Mouse (Mus musculus): ENCODE results near the gene E030018B13Rik. TPM values are rescaled to one million over a fixed set of nuclear protein-coding genes. Genes with fewer than 3 reads are reported as not detected.

The E030018B13Rik gene
- polyA plus RNA-seq, 1 experiment from 2014 or later: not detected

DNA sequence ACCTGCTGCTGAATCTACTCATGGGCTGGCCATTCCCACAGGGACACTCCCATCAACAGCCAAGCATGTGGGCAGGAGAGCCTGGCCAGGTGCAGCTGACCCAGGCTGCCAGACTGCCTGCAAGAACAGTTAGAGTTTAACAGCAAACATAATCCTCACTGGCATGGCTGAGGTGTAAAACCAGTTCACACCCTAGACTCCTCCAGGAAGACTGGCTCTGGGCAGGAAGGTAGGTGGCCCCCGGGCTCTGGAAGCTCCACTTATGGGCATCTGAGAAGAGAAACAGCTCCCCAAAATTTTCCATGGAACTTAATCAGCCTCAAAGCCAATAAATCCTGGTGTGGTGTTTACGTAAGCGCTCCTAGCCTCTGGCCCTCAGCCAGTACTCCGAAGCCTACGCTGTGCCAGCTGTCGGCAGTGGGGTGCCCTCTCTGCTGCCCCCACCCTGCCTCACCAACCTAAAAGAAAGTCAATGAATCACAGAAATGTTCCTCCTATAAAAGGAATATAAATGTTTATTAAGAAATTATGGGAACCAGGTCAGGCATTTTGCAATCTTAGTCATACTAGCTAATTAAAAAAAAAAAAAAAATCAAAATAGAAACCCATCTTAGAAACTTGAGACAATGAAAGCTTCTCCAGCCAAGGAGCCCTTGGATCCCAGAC, 8.2 kb downstream of the E030018B13Rik start:
- Histone ChIP-seq H3K9ac (ENCODE audit: low read depth, low read length) (no peak overlapping the region), H3K4me3 (ENCODE audit: low read depth, low read length) (no peak overlapping the region), H3K9me3 (ENCODE audit: control insufficient read depth) (no peaks in the 10 kb centered on the region), H3K4me2 (replicated peaks; ENCODE audit: low read depth) (peak overlapping the region; percentile 46), H3K27me3 (replicated peaks; ENCODE audit: control insufficient read depth, insufficient read depth, low read length) (no peaks in the 10 kb centered on the region), H3K4me1 (replicated peaks; ENCODE audit: control insufficient read depth, insufficient read depth, low read length) (peaks cover 16% of the 10 kb centered on the region), H3K27ac (ENCODE audit: low read depth, low read length) (peak overlapping the region; percentile 54; the same call in 1 of the 2 replicates), H3K36me3 (ENCODE audit: control insufficient read depth, insufficient read depth) (no peaks in the 10 kb centered on the region)
- 3% methylated on average over 6 of the region's 6 CpGs for WGBS
- peak; percentile 68 for ATAC-seq
- TF ChIP-seq CTCF (IDR thresholded peaks at IDR 0.05; ENCODE audit: low read depth): peak; percentile 39; the same call in 1 of the 2 replicates

DNA sequence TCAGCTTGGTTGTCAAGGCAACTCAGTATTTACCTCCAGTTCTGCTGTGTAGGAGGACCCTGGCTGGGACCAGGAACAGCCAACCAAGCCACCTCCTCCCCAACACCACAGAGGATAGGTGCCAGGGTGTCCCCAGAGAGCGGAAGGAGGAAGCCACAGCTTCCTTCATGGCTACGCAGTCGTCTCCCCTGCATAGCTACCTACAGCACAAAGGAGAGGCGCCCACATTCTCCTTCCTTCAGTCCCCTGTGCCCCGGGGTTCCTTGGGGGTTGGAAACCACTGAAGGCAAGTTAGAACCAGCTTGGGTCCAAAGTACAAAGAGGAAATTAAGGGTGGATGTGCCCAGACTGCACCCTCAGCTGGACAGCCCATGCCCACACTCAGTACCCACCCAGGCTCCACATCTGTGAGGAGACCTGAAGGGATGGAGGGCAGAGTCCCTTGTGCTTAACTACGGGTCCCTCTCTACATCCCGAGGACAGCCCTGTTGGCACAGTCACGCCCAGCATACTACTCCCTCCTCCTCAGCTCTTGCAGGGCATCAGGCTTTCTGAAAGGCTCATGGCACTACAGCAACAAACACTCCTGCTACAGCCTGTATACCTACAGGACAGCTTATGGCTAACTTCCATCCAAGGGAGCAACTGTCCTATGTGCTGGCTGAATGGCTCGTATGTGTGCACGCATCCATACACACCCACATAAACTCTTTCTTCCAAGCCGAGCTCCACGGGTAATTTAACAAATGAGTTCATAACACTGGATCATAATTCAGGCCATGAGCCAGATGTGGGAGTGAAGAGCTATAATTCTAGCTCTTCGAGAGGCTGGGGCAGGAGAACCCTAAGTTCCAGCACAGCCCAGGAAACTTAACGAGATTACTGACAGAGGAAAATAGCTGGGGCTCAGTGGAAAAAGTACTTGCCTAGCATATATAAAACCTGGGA, 9.0 kb downstream of the E030018B13Rik start:
- H3K36me3 ChIP-seq (ENCODE audit: control insufficient read depth, insufficient read depth): no peaks in the 10 kb centered on the region
- H3K4me1 ChIP-seq (replicated peaks; ENCODE audit: control insufficient read depth, insufficient read depth, low read length): peaks cover 16% of the 10 kb centered on the region
- no peaks in the 10 kb centered on the region for H3K27me3 ChIP-seq (replicated peaks; ENCODE audit: control insufficient read depth, insufficient read depth, low read length)
- TF ChIP-seq CTCF (IDR thresholded peaks at IDR 0.05; ENCODE audit: low read depth): no peak
- no peak overlapping the region for H3K4me3 ChIP-seq (ENCODE audit: low read depth, low read length)
- H3K4me2 ChIP-seq (replicated peaks; ENCODE audit: low read depth): peak overlapping the region; percentile 46
- no peak overlapping the region; the same call in 1 of the 2 replicates for H3K9ac ChIP-seq (ENCODE audit: low read depth, low read length)
- 34% methylated on average over 14 of the region's 14 CpGs for WGBS
- H3K27ac ChIP-seq (ENCODE audit: low read depth, low read length): peak overlapping the region; percentile 57
- no peaks in the 10 kb centered on the region for H3K9me3 ChIP-seq (ENCODE audit: control insufficient read depth)
- peak; percentile 66 for ATAC-seq

DNA sequence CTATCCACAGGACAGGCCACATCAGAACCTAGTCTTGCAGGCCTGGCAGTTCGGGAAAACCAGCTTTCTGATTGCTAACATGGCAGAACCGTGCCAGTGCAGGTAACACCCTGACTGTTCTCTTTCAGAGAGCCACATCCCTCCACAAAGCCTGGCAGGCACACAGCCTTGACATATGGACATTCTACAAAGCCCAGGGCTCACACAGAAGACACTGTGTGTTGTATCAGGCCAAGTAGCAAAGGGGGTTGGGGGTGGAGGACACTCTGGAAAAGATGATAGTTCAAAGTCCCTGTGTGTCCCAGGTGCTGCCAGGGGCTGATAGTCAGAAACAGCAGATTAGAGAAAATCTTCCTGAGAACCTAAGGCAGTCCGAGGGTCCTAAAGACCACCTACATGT, 9.8 kb downstream of the E030018B13Rik start:
- H3K4me1 ChIP-seq (replicated peaks; ENCODE audit: control insufficient read depth, insufficient read depth, low read length): peaks cover 16% of the 10 kb centered on the region
- H3K4me3 ChIP-seq (ENCODE audit: low read depth, low read length): no peak overlapping the region
- H3K9me3 ChIP-seq (ENCODE audit: control insufficient read depth): no peaks in the 10 kb centered on the region
- no peak overlapping the region for H3K9ac ChIP-seq (ENCODE audit: low read depth, low read length)
- no peak for TF ChIP-seq CTCF (IDR thresholded peaks at IDR 0.05; ENCODE audit: low read depth)
- H3K27ac ChIP-seq (ENCODE audit: low read depth, low read length): no peak overlapping the region
- H3K27me3 ChIP-seq (replicated peaks; ENCODE audit: control insufficient read depth, insufficient read depth, low read length): no peaks in the 10 kb centered on the region
- H3K36me3 ChIP-seq (ENCODE audit: control insufficient read depth, insufficient read depth): no peaks in the 10 kb centered on the region
- H3K4me2 ChIP-seq (replicated peaks; ENCODE audit: low read depth): no peak overlapping the region
- ATAC-seq: no peak
- 72% methylated on average over 3 of the region's 3 CpGs for WGBS

DNA sequence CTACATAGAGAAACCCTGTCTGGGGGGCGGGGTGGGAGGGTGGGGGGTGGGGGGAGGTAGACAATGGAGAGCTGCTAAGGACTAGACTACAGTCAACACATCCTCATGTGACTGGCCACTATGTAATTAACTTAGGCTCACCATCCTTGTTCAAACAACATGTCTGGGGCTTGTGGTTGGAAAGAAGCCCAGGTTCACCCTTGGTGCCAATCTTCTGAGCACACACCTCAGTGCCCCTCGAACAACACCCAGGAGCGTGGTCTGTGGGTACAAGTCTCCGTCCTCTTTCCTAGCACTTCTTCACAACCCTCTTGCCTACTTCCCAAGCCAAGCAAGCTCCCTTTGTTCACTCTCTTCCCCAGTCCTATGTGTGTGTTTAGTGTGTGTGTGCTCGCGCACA, 10.5 kb downstream of the E030018B13Rik start:
- Histone ChIP-seq H3K4me3 (ENCODE audit: low read depth, low read length) (no peak overlapping the region), H3K4me2 (replicated peaks; ENCODE audit: low read depth) (no peak overlapping the region), H3K27ac (ENCODE audit: low read depth, low read length) (no peak overlapping the region), H3K9ac (ENCODE audit: low read depth, low read length) (no peak overlapping the region), H3K36me3 (ENCODE audit: control insufficient read depth, insufficient read depth) (no peaks in the 10 kb centered on the region), H3K4me1 (replicated peaks; ENCODE audit: control insufficient read depth, insufficient read depth, low read length) (peaks cover 16% of the 10 kb centered on the region), H3K27me3 (replicated peaks; ENCODE audit: control insufficient read depth, insufficient read depth, low read length) (no peaks in the 10 kb centered on the region), H3K9me3 (ENCODE audit: control insufficient read depth) (no peaks in the 10 kb centered on the region)
- ATAC-seq: no peak
- 95% methylated on average over 6 of the region's 6 CpGs for WGBS
- TF ChIP-seq CTCF (IDR thresholded peaks at IDR 0.05; ENCODE audit: low read depth): no peak

DNA sequence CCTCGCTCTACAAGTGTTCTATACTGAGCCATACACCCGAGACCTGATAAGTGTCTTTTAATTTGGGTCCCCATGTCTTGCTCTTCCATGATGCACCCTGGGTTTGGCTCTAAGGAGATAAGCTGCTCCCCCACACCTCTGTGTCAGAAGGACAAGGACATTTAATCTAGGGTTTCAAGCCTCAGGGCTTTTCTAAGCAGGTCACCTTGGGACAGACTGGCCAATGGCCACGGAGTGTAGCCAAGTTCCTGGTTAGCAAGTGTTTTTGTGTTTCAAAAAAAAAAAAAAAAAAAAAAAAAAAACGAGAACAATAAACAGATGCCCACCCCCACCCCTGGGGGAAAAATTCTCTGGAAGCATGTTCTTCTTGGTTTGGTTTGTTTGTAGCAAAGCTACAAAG, 12.4 kb downstream of the E030018B13Rik start:
- no peak overlapping the region for H3K4me2 ChIP-seq (replicated peaks; ENCODE audit: low read depth)
- no peaks in the 10 kb centered on the region for H3K36me3 ChIP-seq (ENCODE audit: control insufficient read depth, insufficient read depth)
- peaks cover 16% of the 10 kb centered on the region for H3K4me1 ChIP-seq (replicated peaks; ENCODE audit: control insufficient read depth, insufficient read depth, low read length)
- no peak overlapping the region for H3K4me3 ChIP-seq (ENCODE audit: low read depth, low read length)
- no peak overlapping the region for H3K27ac ChIP-seq (ENCODE audit: low read depth, low read length)
- no peaks in the 10 kb centered on the region for H3K9me3 ChIP-seq (ENCODE audit: control insufficient read depth)
- ATAC-seq: no peak
- H3K27me3 ChIP-seq (replicated peaks; ENCODE audit: control insufficient read depth, insufficient read depth, low read length): no peaks in the 10 kb centered on the region
- WGBS: 88% methylated on average over 4 of the region's 4 CpGs
- no peak overlapping the region for H3K9ac ChIP-seq (ENCODE audit: low read depth, low read length)
- no peak for TF ChIP-seq CTCF (IDR thresholded peaks at IDR 0.05; ENCODE audit: low read depth)

DNA sequence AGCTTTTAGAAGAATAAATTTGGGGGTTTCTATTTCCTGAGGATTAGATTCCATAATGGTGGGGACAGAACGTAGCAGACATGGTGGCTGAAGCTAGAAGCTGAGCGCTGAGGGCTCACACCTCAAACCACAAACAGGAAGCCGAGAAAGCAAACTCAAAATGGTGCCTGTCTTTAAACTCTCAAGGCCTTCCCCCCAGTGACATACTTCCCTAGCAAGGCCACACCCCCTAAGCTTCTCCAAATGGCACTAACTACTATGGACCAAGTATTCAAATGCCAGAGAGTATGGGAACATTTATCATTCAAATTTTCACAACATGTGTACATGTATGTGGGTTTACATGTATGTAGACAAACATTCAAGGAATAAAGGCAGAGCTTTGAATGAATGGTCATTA, 13.5 kb downstream of the E030018B13Rik start:
- TF ChIP-seq CTCF (IDR thresholded peaks at IDR 0.05; ENCODE audit: low read depth): no peak
- no peak overlapping the region for H3K27ac ChIP-seq (ENCODE audit: low read depth, low read length)
- no peak for ATAC-seq
- H3K4me2 ChIP-seq (replicated peaks; ENCODE audit: low read depth): no peak overlapping the region
- no peaks in the 10 kb centered on the region for H3K9me3 ChIP-seq (ENCODE audit: control insufficient read depth)
- H3K27me3 ChIP-seq (replicated peaks; ENCODE audit: control insufficient read depth, insufficient read depth, low read length): no peaks in the 10 kb centered on the region
- no peak overlapping the region for H3K4me3 ChIP-seq (ENCODE audit: low read depth, low read length)
- no peaks in the 10 kb centered on the region for H3K36me3 ChIP-seq (ENCODE audit: control insufficient read depth, insufficient read depth)
- peaks cover 12% of the 10 kb centered on the region for H3K4me1 ChIP-seq (replicated peaks; ENCODE audit: control insufficient read depth, insufficient read depth, low read length)
- WGBS: 89% methylated on average over 3 of the region's 3 CpGs
- no peak overlapping the region for H3K9ac ChIP-seq (ENCODE audit: low read depth, low read length)

Measured in intestine, postnatal 0 days (tissue).